Mouse (Mus musculus) T-cell, adult 2 months (primary cell): ENCODE measurements around the gene Cisd2.

Experiments
- DNase-seq: peaks from one replicate; pipeline ENCODE4 v3.0.0; 2022; ENCODE audit warnings: low spot score

Gene Cisd2

DNA sequence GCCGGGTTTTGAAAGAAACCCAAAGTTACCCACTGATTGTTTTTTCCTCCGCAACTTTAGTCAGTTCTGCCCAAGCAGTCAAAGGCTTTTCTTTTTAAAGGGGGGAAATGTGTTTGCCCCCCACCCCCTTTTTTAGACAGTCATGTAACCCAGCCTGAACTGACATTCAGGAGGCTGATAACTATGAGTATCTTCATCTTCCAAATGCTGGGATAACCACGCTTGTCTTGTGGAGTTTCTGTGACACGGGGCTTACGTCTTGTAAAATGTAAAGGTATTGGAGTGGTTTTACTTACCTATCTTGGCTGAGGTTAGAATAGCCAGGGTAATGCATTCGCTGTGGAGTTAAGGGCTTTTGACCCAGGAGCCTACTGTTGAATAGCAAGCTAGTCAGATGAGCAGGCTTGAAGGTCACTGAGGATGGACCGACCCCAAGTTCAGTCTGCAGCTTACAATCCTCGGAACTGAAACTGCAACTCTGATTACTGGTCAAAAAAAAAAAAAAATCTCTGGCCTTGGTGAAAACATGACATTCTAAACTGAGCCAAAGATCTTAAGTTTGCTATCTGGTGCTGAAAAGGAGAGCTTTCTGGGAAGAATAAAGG is at the start of gene Cisd2:
Cisd2 (minus strand) TSS at position 318 of the 605 bp plus-strand sequence.
- no peak for DNase-seq

DNA sequence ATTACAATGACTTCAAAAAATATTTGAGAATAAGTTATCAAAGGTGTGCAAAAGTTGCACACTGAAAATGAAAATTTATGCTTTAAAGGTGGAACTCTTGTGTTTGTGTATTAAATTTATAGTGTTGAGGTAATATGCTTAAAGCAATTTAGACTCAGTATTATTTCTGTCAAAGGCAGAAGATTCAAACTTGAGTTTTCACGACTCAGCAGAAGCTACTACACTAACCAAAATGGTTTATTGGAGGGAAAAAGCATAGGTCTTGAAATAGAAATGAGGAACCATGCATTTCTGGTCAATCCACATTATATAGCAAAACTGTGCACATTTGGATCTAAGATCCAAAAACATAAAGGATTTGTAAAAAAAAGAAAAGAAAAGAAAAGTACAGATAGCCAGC is 47.1 kb upstream of the Cisd2 start:
- DNase-seq, result no peak

DNA sequence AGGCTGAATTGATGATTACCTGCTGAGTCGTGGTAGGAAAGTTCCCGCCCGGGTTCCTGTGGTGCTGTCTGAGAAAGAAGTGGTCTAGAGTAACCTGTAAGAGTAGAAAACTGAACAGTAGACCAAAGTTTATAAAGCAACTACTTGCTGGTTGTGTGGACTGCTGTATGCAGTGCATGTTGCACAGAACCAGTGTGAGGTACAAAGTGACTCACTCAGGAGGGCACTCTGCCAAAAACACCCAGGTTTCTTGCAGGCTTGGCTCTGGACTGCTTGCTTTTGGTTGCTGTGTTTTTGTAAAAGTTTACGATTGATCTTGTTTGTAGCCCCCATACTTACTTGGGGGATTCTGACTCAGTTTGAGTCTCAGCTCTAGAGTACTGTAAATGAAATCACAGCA is 46.2 kb upstream of the Cisd2 start:
- DNase-seq, result no peak

DNA sequence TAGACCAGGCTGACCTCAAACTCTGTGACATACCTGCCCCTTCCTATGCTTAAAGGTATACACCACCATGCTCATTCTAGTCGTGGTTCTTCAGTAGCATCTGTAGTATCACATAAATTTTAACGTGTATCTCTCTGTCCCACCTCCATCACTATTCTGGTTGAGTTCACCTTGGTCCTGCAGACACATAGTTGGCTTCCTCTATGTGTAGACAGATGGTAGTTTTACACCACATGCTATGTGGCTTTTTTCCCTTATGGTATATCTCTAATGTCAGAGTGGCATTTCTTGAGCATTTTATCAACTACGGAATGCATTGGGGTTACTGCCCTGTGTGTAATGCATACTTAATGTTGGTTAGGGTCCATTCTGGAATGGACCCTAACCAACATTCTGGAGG is 45.4 kb upstream of the Cisd2 start:
- DNase-seq, result no peak

DNA sequence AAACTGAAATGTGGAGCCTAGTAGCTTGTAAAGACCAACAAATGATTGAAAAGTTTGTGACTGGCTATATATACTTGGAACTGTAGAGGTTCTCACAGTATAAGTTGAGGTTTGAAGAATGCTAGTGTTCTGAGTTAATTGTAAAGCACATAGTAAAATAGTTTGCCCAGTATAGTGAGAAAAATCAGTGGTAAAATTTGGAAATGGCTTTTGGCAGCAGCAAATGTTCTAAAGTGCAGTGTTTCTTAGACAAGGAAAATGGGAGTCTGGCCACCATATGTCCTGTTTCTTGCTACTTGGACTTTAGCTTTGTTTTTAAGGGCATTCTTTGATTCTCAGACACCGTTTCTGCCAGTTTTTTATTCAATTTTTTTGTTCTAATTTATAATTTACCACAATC is 44.7 kb upstream of the Cisd2 start:
- no peak for DNase-seq

DNA sequence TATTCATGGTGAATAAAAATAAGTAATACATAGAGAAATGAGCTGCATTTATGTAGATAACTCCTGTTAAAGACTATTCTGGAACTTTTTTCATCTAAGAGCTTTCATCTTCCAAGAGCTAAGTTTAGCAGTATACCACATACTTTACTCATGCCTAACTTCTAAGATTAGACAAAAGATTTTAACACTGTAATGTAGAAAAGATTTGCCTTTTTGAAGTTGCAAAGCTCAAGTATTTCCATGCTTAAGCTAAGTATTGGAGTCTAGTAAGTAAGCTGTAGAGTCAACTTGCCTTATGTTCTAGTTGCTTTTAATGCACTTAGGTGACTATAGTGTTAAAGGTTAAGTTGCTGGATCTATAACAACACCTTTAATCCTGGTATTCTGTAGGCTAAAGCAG is 35.3 kb upstream of the Cisd2 start:
- DNase-seq, result no peak

DNA sequence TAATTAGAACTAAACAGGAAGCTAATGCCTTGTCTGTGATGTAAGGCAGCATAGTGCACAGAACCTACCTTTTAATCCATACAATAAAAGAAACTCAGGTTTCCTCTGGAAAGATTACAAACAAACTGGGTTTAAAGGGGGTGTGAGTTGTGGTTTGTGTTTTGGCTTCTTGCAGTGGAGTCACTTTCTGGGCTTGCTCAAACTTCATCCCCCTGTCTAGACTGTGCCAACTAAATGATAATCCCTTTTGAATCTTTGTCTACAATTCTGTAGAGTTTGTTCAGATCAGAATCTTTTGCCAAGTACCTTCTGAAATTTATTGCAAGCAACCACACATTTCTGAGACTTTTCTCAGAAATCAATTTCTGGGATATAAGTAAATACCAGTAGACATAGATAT is 21.2 kb upstream of the Cisd2 start:
- DNase-seq, result no peak

DNA sequence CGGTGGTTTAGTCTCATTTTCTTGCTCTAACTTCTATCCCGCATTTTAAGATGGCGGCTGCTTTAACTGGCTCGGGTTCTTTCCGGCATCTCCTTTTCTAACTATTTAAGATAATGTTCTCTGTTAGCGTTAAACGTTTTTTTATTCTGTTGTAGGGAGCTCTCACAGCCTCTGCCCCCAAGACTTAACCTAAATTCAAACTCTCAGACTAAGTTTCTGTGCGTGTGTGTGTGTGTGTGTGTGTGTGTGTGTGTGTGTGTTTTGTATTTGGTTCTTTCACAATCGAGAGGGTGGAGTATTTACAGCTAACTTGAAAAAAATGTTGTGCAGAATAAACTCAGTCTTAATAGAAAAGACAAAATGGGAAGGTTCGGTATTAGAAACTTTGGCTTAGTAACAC is 16.9 kb upstream of the Cisd2 start:
- no peak for DNase-seq

DNA sequence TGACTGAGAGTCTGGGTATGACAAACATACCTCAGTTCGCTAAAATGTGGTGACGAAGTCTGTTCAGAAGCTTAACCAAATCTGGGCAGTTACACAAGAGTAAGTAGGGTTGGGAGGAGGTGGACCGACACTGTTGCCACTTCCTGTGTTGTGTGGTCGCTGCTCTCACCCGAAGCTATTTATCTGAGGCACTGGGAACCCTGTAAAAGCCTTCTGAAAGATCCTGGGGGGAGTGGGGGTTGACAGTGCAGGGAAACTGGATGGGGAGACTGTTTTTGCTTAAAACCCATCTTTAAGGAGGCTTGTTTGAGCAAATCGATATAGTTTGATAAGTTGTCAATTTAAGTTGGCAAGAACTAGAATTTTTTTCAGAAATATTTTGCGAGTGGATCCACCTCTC is 16.5 kb upstream of the Cisd2 start:
- DNase-seq, result peak; percentile 85

DNA sequence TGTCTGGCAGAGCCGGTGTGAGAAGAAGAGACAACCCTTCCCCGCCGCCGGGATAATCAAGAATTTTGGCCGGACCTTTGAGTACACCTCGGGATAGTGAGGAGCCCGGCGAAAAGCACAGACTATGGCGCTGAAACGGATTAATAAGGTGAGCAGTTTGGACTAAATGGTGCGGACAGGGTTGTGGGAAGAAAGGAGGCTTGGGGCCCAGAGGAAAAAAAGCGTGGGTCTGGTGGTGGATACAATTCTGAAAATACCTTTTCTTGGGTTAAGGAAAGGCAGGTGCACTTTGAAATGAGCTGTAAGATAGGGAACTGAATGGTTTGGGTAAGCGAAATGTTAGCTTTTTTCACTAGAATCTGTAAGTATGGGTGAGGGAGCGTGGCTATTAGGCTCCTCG is 15.9 kb upstream of the Cisd2 start:
- DNase-seq, result no peak

DNA sequence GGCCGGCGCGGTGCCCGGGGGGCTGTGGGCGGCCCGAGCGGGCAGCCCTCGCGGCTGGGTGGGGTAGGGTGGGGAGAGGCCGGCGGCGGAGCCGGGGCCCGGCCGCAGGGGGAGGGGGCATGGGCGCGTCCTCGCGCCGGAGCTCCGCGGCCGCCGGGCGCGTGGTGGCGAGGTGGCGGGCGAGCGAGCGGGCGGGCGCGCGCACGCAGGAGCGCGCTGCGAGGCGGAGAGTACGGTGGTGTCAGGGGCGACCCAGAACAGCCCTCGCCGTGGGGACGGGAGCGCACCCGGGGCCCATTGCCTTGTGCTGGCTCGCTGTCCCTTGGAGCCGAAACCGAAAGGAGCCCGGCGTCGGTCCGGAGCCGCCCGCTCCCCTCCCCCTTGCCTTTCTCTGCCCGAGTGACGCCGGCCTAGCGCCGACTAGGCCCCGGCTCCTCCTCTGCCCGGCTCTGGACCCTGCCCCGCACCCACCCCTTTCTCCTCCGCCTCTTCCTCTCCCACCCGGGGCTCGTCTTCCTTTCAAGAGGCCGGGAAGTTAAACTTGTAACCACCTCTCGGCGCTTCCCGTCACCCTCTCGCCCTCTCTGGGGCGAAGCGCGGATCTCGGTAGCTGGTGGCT is 15.3 kb upstream of the Cisd2 start:
- peak; percentile 85 for DNase-seq

DNA sequence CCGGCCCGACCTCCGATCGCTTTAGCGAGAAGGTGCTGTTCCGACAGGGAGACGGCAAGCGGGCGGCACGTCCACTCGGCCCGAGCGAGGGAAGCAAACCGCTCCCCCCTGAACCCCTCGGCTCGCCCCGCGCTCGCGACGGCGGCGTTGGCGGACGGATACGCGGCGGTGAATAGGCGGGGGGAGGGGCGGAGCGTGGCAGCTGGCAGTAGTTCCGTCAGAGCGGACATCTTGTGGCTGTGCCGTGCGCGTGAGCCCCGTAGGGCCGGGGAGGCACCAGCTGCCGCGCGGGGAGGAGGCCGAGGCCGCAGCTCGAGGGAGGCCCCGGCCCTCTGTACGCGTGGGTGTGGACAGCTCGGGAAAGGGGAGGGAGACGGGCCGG is 14.8 kb upstream of the Cisd2 start:
- peak; percentile 94 for DNase-seq

DNA sequence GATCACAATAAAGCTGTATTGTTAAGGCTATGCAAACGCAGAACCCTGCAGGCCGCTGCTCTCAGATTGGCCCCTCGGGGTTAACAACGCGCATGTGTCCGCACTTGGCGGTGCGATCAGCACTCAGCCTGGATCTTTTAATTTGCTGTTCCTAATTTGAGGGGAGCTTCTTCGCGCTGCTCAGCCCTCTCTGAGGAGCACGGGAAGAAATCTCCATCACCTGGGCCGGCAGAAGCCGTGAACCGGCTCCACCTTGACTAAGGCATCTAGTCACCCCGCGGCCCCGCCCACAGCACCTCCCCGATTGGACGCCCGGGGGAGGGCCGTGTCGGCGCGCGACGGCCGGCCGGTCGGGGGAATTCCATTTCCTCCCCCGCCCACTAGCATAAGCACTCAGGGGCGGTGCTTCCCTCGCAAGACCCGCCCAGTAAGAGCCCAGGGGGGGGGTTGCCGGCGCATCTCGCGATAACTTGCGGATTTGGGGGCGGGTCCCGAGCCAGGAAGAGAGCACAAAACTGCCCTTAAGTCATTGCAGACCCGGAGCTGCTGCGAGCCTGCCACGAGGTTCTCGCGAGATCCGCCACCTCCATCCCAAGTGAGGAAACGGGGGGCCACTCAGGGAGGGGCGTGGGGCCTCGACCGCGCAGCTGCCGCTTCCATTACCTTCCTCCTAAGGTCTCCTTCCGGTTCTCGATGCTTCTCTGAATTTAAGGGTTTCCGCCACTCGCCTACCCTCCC is 14.2 kb upstream of the Cisd2 start, which contains the start of gene Ube2d3:
Ube2d3 (plus strand) TSS at position 392 of the 738 bp plus-strand sequence.
- peak; percentile 100 for DNase-seq

DNA sequence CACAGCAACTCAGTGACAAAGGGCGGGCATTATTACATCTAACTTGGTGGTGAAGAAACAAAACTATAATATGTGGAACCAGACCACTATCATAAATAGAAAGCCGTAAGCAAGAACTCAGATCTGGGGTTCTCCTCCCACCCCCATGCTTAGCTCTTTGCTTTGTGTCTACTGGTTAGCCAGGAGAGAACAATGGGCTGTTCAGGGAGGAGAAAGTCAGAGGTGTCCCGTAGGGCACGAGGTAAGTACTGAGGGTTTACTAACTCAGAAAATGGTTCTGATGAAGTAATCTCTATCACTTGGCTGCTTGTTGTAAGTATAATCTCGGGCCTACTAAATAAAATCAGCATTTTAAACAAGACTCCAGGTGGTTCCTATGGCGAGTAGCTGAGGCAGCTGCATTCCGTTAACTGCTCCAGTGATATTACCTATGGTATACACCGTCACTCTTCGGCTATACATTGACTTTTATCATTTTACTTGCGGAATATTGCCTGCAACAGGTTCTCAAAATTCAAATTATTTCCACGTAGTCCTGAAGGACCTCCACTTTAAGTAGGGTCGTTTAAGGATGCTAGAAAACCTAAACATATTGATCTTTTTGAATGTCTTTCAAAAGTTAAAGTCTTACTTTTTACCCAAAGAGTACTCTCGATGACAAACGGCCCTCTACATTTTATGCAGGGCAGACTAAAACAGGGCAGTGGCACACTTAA is 13.3 kb upstream of the Cisd2 start:
- no peak for DNase-seq

DNA sequence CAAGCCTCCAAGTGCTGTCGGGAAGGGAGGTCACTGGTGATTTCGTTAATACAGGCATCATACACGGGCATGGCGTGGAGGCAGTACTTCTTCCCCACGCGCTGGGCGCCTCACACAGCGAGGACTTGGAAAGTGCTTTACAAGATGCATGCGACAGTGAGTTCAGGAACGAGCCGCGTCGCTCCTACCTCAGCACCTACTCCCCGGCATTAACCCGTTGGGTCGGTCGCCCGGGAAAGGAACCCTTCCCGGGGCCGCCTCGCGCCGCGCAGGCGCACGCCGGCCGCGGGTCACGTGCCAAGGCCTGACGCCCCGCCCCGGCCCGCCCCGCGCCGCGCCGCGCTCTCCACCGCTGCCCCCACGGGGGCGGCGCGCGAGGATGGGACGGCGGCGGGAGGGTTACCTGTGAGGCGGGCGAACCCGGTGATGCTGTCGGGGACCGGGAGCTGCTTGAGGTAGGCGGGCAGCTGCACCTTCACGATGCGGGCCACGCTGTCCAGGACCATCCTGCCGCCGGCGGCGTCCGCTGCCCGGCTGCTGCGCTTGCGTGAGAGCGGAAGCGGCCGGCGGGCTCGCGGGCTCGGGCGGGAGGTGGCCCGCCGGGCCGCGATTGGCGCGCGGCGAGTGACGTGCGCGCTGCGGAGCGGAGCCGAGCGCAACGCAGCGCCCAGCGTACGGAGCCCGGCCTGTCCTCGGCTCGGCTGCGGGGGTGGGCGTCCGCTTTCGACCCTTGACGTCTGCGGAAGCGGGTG is 693 bp downstream of the Cisd2 start:
- DNase-seq, result peak; percentile 85

DNA sequence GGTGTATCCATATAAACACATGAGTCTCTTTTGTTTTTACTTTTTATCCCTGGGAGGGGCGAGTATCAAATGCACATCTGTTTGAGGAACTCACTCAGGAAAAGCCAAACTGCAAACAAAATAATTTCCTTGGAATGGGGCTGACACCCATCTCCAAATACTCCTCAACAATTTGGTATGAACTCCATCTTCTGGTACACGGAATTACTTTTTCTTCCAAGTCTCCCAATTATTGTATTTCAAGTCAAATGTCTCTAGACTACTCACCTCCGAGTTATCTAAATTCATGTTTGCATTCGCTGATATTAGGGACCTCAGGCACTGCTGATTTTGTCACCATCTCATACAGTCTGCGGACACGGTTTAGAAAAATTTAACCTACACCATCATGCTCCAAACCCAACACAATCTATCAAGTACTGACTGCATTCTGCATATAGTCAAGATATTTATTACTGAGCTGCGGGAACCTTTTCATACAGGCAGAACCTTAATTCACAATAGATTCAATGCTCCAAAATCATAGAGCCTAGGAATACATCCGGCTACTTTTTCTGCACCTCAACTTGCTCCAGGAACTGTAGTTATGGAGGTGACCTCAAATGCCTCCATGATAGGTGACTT is 1.4 kb downstream of the Cisd2 start:
- DNase-seq, result no peak

DNA sequence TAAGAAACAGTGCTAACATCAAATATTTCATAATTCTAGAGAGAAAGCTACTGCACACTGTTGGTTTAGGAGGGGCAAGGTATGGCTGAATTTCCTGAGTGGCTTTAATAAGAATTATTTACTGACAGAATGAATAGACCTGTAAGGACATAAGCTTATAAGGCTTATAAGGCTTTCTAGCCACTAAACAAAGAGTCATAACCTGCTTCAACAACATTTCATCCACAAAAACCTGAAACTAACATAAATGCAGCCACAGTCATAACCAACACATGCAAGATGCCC is 2.5 kb downstream of the Cisd2 start:
- DNase-seq, result no peak

DNA sequence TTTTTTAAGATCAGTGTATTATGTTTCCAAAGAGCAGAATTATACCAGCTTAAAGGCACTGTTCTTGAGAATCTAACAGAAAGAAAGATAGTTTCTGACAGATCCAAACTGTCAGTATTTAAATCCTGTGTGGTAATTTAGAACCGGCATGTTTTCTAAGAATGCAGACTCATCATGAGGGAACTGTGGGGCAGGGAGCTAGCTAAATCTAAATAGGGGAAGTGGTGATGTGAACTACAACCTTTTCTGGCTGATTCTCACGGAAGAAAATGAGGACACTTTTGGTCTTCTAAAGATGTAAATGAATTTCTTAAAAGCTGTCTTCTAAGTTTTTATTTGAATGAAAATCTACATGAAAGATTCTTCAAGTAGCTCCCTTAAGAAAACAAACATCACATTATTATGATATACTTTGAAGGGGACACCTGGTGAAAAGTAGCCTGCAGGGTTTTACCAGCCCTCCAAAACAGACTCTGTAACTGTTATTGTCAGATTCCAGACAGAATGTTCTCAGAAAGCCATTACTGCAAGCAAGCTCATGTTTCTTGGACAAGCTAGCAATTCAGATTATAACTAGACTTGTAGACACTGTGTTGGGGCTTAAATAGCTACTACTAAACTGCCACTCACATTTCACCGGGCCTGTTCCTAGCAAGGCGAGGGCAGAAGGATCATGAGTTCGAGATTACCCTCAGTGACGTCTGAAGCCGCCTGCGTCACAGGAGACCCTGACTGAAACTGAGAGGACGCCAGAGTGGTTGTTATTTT is 3.0 kb downstream of the Cisd2 start:
- DNase-seq, result no peak

DNA sequence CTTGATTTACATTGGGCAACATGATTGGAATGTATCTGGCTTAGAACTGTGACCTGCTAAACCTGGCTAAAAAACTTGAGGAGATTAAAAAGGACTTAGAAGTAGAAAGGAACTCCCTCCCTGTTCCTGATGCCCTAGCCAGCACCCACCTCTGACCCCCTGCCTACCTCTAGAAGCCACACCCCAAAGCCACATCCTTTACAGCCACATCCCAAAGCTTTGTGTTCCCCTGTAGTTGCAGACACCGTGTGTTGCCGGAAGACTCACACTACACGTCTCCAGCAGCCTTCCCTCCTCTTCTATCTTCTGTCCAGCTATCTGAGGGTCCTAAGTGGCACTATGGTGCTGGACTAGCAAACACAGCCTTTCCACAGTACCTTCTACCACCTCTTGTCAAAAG is 5.9 kb downstream of the Cisd2 start:
- DNase-seq, result peak; percentile 58

DNA sequence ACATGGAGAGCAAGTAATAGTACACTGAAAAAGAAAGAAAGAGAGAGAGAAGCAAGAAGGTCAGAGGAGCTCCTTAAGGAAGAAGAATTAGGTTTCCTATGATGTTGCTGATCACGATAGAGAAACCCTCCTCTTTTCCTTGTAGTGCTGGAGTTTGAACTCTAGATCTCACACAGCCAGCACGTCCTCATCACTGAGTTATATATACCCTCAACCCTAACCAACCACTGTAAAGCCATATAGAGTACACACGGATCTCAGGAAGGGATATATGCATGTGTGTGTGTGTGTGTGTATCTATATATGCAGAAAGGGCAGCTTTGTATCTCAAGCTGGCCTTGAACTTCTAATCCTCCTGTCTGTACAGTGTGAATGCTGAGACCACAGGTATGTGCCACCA is 6.5 kb downstream of the Cisd2 start:
- DNase-seq, result no peak

DNA sequence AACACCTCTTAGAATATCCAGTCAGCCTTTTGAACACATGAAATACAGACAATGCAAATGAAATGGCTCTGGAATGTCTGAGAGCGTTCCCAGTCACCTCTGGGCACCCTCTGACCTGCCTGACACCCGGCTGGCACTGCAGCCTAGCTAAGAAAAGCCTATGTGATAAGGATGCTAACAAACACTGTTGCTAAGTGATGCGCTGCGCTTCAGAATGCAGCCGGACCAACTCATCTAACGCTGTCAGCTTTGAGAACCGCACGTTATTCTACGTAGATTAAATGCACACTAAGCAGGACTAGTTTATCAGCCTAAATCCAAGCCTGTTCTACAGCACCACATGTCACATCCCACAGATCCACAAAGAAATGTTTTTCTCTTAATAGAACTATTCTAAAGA is 11.9 kb downstream of the Cisd2 start:
- no peak for DNase-seq
